Mouse (Mus musculus) embryonic fibroblast, embryonic 13.5 days (primary cell): ENCODE data around the gene Bpifc. TPM values are rescaled to one million over a fixed set of nuclear protein-coding genes. Genes with fewer than 3 reads are reported as not detected.

ENCODE experiments used
- H3K27ac ChIP-seq: 2 replicates; pipeline ENCODE4 v1.5.1; 2012; ENCODE audit warnings: low read length, control low read depth, inconsistent platforms; ENCODE audit not compliant: insufficient read depth
- H3K4me1 ChIP-seq: 2 replicates; pipeline ENCODE4 v1.6.1; 2011; ENCODE audit warnings: low read length; ENCODE audit not compliant: control insufficient read depth, insufficient read depth
- H3K4me3 ChIP-seq: 2 replicates; pipeline ENCODE4 v1.5.1; 2011; ENCODE audit warnings: mild to moderate bottlenecking, control low read depth, low read length; ENCODE audit not compliant: insufficient read depth
- CTCF ChIP-seq: IDR thresholded peaks from 2 replicates; pipeline ENCODE4 v1.5.1; 2011; ENCODE audit warnings: mild to moderate bottlenecking, control low read depth, low read length, moderate library complexity, borderline replicate concordance; ENCODE audit not compliant: insufficient read depth
- POLR2A ChIP-seq: IDR thresholded peaks from 2 replicates; pipeline ENCODE4 v1.6.1; 2011; ENCODE audit warnings: low read depth, mild to moderate bottlenecking, control low read depth, low read length, moderate library complexity
- polyA plus RNA-seq: library from polyadenylated mRNA; stranded (reverse); fragments of >200 nt; gene quantifications from 2 replicates; pipeline ENCODE4 v1.2.4, GENCODE M21; 2011; ENCODE audit warnings: low read depth; ENCODE audit not compliant: missing spikeins, insufficient read length

Bpifc gene
- polyA plus RNA-seq, 1 experiment: not detected

GRCm38 (mm10) chr10:86018813-86019212 lies 7.1 kb upstream of the Bpifc start:
- Histone ChIP-seq H3K27ac (no peak overlapping the region), H3K4me1 (0 out of 2 replicates have a peak, but pooled peaks cover 2% of the 10 kb centered on the region), H3K4me3 (no peak overlapping the region)
- TF ChIP-seq CTCF: no peak
- TF ChIP-seq POLR2A: no peak

- TF ChIP-seq POLR2A: no peak
- no peak for TF ChIP-seq CTCF
- no peak overlapping the region for H3K4me3 ChIP-seq
Observed at GRCm38 (mm10) chr10:86017781-86018180, 6.1 kb upstream of the Bpifc start.

GRCm38 (mm10) chr10:86011172-86011571 lies 523 bp downstream of the Bpifc start:
- TF ChIP-seq POLR2A: no peak
- TF ChIP-seq CTCF: no peak
- Histone ChIP-seq H3K27ac (no peak overlapping the region), H3K4me1 (no peaks in the 10 kb centered on the region), H3K4me3 (no peak overlapping the region)

More at GRCm38 (mm10) chr10:86017781-86018180, 6.1 kb upstream of the Bpifc start:
- Histone ChIP-seq H3K4me1 (0 out of 2 replicates have a peak, but pooled peaks cover 2% of the 10 kb centered on the region), H3K27ac (no peak overlapping the region)

- H3K4me3 ChIP-seq: no peak overlapping the region
- no peaks in the 10 kb centered on the region for H3K4me1 ChIP-seq
- H3K27ac ChIP-seq: no peak overlapping the region
- TF ChIP-seq POLR2A: no peak
- no peak for TF ChIP-seq CTCF
Observed at GRCm38 (mm10) chr10:86010636-86011035, 1.1 kb downstream of the Bpifc start.

- no peak overlapping the region for H3K27ac ChIP-seq
- TF ChIP-seq POLR2A (no peak), CTCF (no peak)
- H3K4me1 ChIP-seq: no peaks in the 10 kb centered on the region
- no peak overlapping the region for H3K4me3 ChIP-seq
Observed at GRCm38 (mm10) chr10:86009688-86010087, 2.0 kb downstream of the Bpifc start.

GRCm38 (mm10) chr10:86006455-86006854 lies 5.2 kb downstream of the Bpifc start:
- H3K27ac ChIP-seq: no peak overlapping the region
- H3K4me3 ChIP-seq: no peak overlapping the region
- no peaks in the 10 kb centered on the region for H3K4me1 ChIP-seq
- TF ChIP-seq POLR2A: no peak
- TF ChIP-seq CTCF: no peak

GRCm38 (mm10) chr10:86000447-86000846 lies 11.2 kb downstream of the Bpifc start:
- H3K4me1 ChIP-seq: no peaks in the 10 kb centered on the region
- H3K27ac ChIP-seq: no peak overlapping the region
- no peak overlapping the region for H3K4me3 ChIP-seq
- TF ChIP-seq CTCF (no peak), POLR2A (no peak)

GRCm38 (mm10) chr10:85994543-85995104 lies 17.1 kb downstream of the Bpifc start:
- no peaks in the 10 kb centered on the region for H3K4me1 ChIP-seq
- H3K27ac ChIP-seq: no peak overlapping the region
- H3K4me3 ChIP-seq: no peak overlapping the region
- TF ChIP-seq CTCF (no peak), POLR2A (no peak)

GRCm38 (mm10) chr10:85993836-85994235 lies 17.9 kb downstream of the Bpifc start:
- Histone ChIP-seq H3K4me1 (no peaks in the 10 kb centered on the region), H3K4me3 (no peak overlapping the region), H3K27ac (no peak overlapping the region)
- TF ChIP-seq POLR2A (no peak), CTCF (no peak)

- TF ChIP-seq CTCF: no peak
- no peak for TF ChIP-seq POLR2A
- Histone ChIP-seq H3K4me3 (no peak overlapping the region), H3K4me1 (no peaks in the 10 kb centered on the region), H3K27ac (no peak overlapping the region)
Observed at GRCm38 (mm10) chr10:85992412-85992811, 19.3 kb downstream of the Bpifc start.
